Mouse (Mus musculus): ENCODE results near the gene Tnni3k. TPM values are rescaled to one million over a fixed set of nuclear protein-coding genes. Genes with fewer than 3 reads are reported as not detected.

Gene Tnni3k
- not detected in 2 replicates for total RNA-seq (2021)
- long read RNA-seq = 0 reads

GRCm38 (mm10) chr3:155055231-155055916 lies at the start of gene Tnni3k:
Tnni3k (minus strand) TSS chr3:155055407.
- no peak for DNase-seq

GRCm38 (mm10) chr3:155099266-155099665 lies 44.1 kb upstream of the Tnni3k start:
- DNase-seq = no peak

GRCm38 (mm10) chr3:155093116-155093956 lies 38.1 kb upstream of the Tnni3k start, which contains the start of the genes Fpgt and Lrriq3:
Fpgt (minus strand) TSS chr3:155093403.
Lrriq3 (plus strand) TSS chr3:155093434.
- DNase-seq = peak; percentile 92

GRCm38 (mm10) chr3:155092081-155092480 lies 36.9 kb upstream of the Tnni3k start:
- DNase-seq = no peak

- no peak for DNase-seq
Observed at GRCm38 (mm10) chr3:155077908-155078307, 22.7 kb upstream of the Tnni3k start.

- no peak for DNase-seq
Observed at GRCm38 (mm10) chr3:155059449-155059822, 4.2 kb upstream of the Tnni3k start.

GRCm38 (mm10) chr3:155058800-155059448 lies 3.7 kb upstream of the Tnni3k start:
- DNase-seq = no peak

- DNase-seq = no peak
Observed at GRCm38 (mm10) chr3:155057566-155057965, 2.4 kb upstream of the Tnni3k start.

- no peak for DNase-seq
Observed at GRCm38 (mm10) chr3:155056606-155057005, 1.4 kb upstream of the Tnni3k start.

- no peak for DNase-seq
Observed at GRCm38 (mm10) chr3:155053189-155053588, 2.0 kb downstream of the Tnni3k start.

GRCm38 (mm10) chr3:155052021-155052420 lies 3.2 kb downstream of the Tnni3k start:
- DNase-seq = no peak

- no peak for DNase-seq
Observed at GRCm38 (mm10) chr3:155039012-155039836, 16.0 kb downstream of the Tnni3k start.

GRCm38 (mm10) chr3:155034323-155034722 lies 20.9 kb downstream of the Tnni3k start:
- no peak for DNase-seq

GRCm38 (mm10) chr3:155030200-155030599 lies 25.0 kb downstream of the Tnni3k start:
- no peak for DNase-seq

GRCm38 (mm10) chr3:155002781-155003180 lies 52.4 kb downstream of the Tnni3k start:
- DNase-seq = no peak

GRCm38 (mm10) chr3:155001056-155001455 lies 54.2 kb downstream of the Tnni3k start:
- DNase-seq = no peak

- no peak for DNase-seq
Observed at GRCm38 (mm10) chr3:154992678-154993077, 62.5 kb downstream of the Tnni3k start.

- no peak for DNase-seq
Observed at GRCm38 (mm10) chr3:154979101-154979500, 76.1 kb downstream of the Tnni3k start.

GRCm38 (mm10) chr3:154971626-154972025 lies 83.6 kb downstream of the Tnni3k start:
- DNase-seq = no peak

- no peak for DNase-seq
Observed at GRCm38 (mm10) chr3:154970981-154971380, 84.2 kb downstream of the Tnni3k start.

- no peak for DNase-seq
Observed at GRCm38 (mm10) chr3:154961284-154961683, 93.9 kb downstream of the Tnni3k start.

GRCm38 (mm10) chr3:154953088-154953487 lies 102.1 kb downstream of the Tnni3k start:
- no peak for DNase-seq
